Comparison of ENCODE assay signal across 1 mouse cellular context in the genomic region with DNA sequence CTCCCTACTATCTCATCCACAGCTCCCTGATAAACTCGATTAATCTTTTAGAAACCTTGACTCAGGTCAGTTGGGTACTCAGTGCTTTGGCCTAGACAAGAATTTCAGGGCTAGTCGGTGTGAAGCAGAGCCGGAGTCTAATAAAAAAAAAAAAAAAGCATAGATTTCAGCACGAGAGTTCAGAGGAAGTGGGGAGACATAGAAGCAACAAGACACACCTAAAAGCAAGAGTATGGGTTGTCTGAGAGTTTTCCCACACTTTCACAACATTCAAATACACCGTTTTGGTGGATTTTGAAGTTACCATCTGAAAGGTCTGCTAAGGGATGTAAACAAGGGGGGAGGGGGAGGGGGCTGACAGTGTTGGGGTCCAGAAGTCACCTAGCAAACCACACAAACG.
A peak's percentile ranks its signal among the peaks of the same experiment; 100 is the strongest.
TF ChIP-seq lines count a peak whose summit lies in the region.

No protein-coding gene starts in this region.

TF ChIP-seq in CH12.LX, 34 proteins besides CTCF, POLR2A, EP300 and RAD21 (continued from another document):
- TF ChIP-seq GABPA (IDR thresholded peaks at IDR 0.05; ENCODE audit: insufficient replicate concordance, low read depth, low read length) = no peak
- TF ChIP-seq KAT2A (IDR thresholded peaks at IDR 0.05; ENCODE audit: insufficient replicate concordance, low read length) = no peak
- no peak for TF ChIP-seq MAX (IDR thresholded peaks at IDR 0.05; ENCODE audit: low read length)
- TF ChIP-seq NRF1 (IDR thresholded peaks at IDR 0.05; ENCODE audit: low read depth, low read length) = no peak
- no peak for TF ChIP-seq UBTF (IDR thresholded peaks at IDR 0.05; ENCODE audit: low read depth, low read length)
- TF ChIP-seq PAX5 (IDR thresholded peaks at IDR 0.05; ENCODE audit: low read length) = no peak
- TF ChIP-seq ZMIZ1 (IDR thresholded peaks at IDR 0.05; ENCODE audit: low read depth, low read length) = no peak
- no peak for TF ChIP-seq POLR2AphosphoS2 (IDR thresholded peaks at IDR 0.05; ENCODE audit: low read depth, low read length)
- TF ChIP-seq ETS1 (conservative IDR thresholded peaks at IDR 0.05; ENCODE audit: low read depth, low read length) = no peak
- no peak for TF ChIP-seq HCFC1 (IDR thresholded peaks at IDR 0.05; ENCODE audit: low read depth, low read length)
- 0 out of 2 replicates have a peak, but pooled peaks have one; percentile 25 for TF ChIP-seq MAZ (IDR thresholded peaks at IDR 0.05; ENCODE audit: low read depth, low read length)
- TF ChIP-seq BHLHE40 (IDR thresholded peaks at IDR 0.05; ENCODE audit: low read depth, low read length) = peak; percentile 72
- TF ChIP-seq CHD1 (IDR thresholded peaks at IDR 0.05; ENCODE audit: low read depth, low read length) = no peak
- TF ChIP-seq MEF2A (IDR thresholded peaks at IDR 0.05; ENCODE audit: borderline replicate concordance, low read depth, low read length) = no peak
- peak; percentile 78 for TF ChIP-seq ZNF384 (IDR thresholded peaks at IDR 0.05; ENCODE audit: low read depth, low read length)
- no peak for TF ChIP-seq USF2 (conservative IDR thresholded peaks at IDR 0.05; ENCODE audit: low read depth, low read length)
- no peak for TF ChIP-seq TBP (conservative IDR thresholded peaks at IDR 0.05; ENCODE audit: low read depth, low read length)
